Mouse (Mus musculus): ENCODE data around the gene Gipr. TPM values are rescaled to one million over a fixed set of nuclear protein-coding genes. Genes with fewer than 3 reads are reported as not detected.

The Gipr gene
- polyA plus RNA-seq, 1 experiment from 2014 or later, result 3.4 TPM

- WGBS, result 68% methylated on average over 7 of the region's 7 CpGs
- H3K27ac ChIP-seq, result peak overlapping the region; percentile 77; the same call in 1 of the 2 replicates
- H3K9ac ChIP-seq (replicated peaks), result peak overlapping the region; percentile 79
- H3K27me3 ChIP-seq, result peaks cover 39% of the 10 kb centered on the region
- H3K4me1 ChIP-seq (replicated peaks), result peaks cover 55% of the 10 kb centered on the region
- H3K36me3 ChIP-seq, result peaks cover 8% of the 10 kb centered on the region
- no peaks in the 10 kb centered on the region for H3K9me3 ChIP-seq
- no peak for ATAC-seq
- peak overlapping the region; percentile 74 for H3K4me2 ChIP-seq (replicated peaks)
- H3K4me3 ChIP-seq (replicated peaks), result peak overlapping the region; percentile 69
Measured at GRCm38 (mm10) chr7:19177216-19177615, 11.3 kb upstream of the Gipr start.

GRCm38 (mm10) chr7:19176516-19176947 lies 10.6 kb upstream of the Gipr start:
- Histone ChIP-seq H3K27ac (peak overlapping the region; percentile 77), H3K36me3 (peaks cover 2% of the 10 kb centered on the region; the same call in 1 of the 2 replicates), H3K4me1 (replicated peaks) (peaks cover 58% of the 10 kb centered on the region), H3K4me2 (replicated peaks) (peak overlapping the region; percentile 74), H3K9me3 (no peaks in the 10 kb centered on the region), H3K27me3 (peaks cover 39% of the 10 kb centered on the region), H3K9ac (replicated peaks) (peak overlapping the region; percentile 79), H3K4me3 (replicated peaks) (peak overlapping the region; percentile 69)
- ATAC-seq, result peak; percentile 64
- WGBS, result 2% methylated on average over 20 of the region's 21 CpGs

GRCm38 (mm10) chr7:19175708-19176515 lies 10.0 kb upstream of the Gipr start, which contains the start of gene Eml2:
TSS of gene Eml2 (plus strand) at chr7:19176421.
- Histone ChIP-seq H3K36me3 (no peaks in the 10 kb centered on the region), H3K27me3 (peaks cover 38% of the 10 kb centered on the region), H3K4me2 (replicated peaks) (peak within 1 kb of the TSS; percentile 74), H3K9ac (replicated peaks) (peak within 1 kb of the TSS; percentile 79), H3K27ac (peak within 1 kb of the TSS; percentile 77), H3K4me3 (replicated peaks) (peak within 1 kb of the TSS; percentile 69), H3K9me3 (no peaks in the 10 kb centered on the region), H3K4me1 (replicated peaks) (peaks cover 54% of the 10 kb centered on the region)
- peak; percentile 96 for ATAC-seq
- under 1% methylated on average over 30 of the region's 30 CpGs for WGBS

- H3K36me3 ChIP-seq, result no peaks in the 10 kb centered on the region
- 3% methylated on average over 17 of the region's 17 CpGs for WGBS
- peak overlapping the region; percentile 47 for H3K4me2 ChIP-seq (replicated peaks)
- peak overlapping the region; percentile 7; the same call in 1 of the 2 replicates for H3K9ac ChIP-seq (replicated peaks)
- peaks cover 45% of the 10 kb centered on the region for H3K4me1 ChIP-seq (replicated peaks)
- H3K9me3 ChIP-seq, result no peaks in the 10 kb centered on the region
- ATAC-seq, result peak; percentile 9
- peak overlapping the region; percentile 23 for H3K4me3 ChIP-seq (replicated peaks)
- H3K27me3 ChIP-seq, result peaks cover 11% of the 10 kb centered on the region
- H3K27ac ChIP-seq, result peak overlapping the region; percentile 68
Measured at GRCm38 (mm10) chr7:19172874-19173273, 6.9 kb upstream of the Gipr start.

- Histone ChIP-seq H3K9me3 (no peaks in the 10 kb centered on the region), H3K4me3 (replicated peaks) (no peak overlapping the region), H3K9ac (replicated peaks) (0 out of 2 replicates have a peak overlapping the region, but pooled peaks have one; percentile 19), H3K27me3 (peaks cover under 1% of the 10 kb centered on the region), H3K4me2 (replicated peaks) (no peak overlapping the region), H3K4me1 (replicated peaks) (peaks cover 35% of the 10 kb centered on the region), H3K36me3 (no peaks in the 10 kb centered on the region), H3K27ac (peak overlapping the region; percentile 68)
- no peak for ATAC-seq
- 40% methylated on average over 8 of the region's 8 CpGs for WGBS
Measured at GRCm38 (mm10) chr7:19171831-19172230, 5.9 kb upstream of the Gipr start.

DNA sequence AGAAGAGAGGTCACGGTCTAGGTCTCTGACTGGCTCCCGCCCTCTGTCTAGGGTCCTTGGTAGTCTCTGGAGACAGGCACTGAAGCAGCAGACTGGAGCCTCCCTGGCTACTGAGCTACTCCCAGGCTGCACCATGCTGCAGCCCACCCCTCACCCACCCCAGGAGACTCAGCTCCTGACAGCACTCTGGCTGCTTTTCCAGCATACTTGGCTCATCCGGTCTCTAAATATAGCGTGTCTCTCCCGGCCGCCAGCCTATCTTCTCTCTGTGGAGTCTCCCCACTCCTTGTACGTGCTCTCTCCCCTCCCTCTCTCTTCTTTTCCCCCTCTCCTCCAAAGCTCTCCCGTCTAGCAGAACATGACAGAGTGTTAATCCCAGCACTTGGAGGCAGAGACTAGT lies 4.2 kb upstream of the Gipr start:
- no peak overlapping the region for H3K9ac ChIP-seq (replicated peaks)
- no peak overlapping the region for H3K4me2 ChIP-seq (replicated peaks)
- H3K27me3 ChIP-seq, result peaks cover 2% of the 10 kb centered on the region
- peak; percentile 26; the same call in 1 of the 2 replicates for ATAC-seq
- H3K27ac ChIP-seq, result peak overlapping the region; percentile 8
- H3K36me3 ChIP-seq, result no peaks in the 10 kb centered on the region
- H3K4me3 ChIP-seq (replicated peaks), result no peak overlapping the region
- H3K4me1 ChIP-seq (replicated peaks), result peaks cover 40% of the 10 kb centered on the region
- WGBS, result 43% methylated on average over 8 of the region's 8 CpGs
- no peaks in the 10 kb centered on the region for H3K9me3 ChIP-seq

- no peaks in the 10 kb centered on the region for H3K9me3 ChIP-seq
- peaks cover 46% of the 10 kb centered on the region for H3K4me1 ChIP-seq (replicated peaks)
- no peaks in the 10 kb centered on the region for H3K36me3 ChIP-seq
- H3K27ac ChIP-seq, result peak overlapping the region; percentile 9
- no peak for ATAC-seq
- no peak overlapping the region for H3K4me2 ChIP-seq (replicated peaks)
- WGBS, result 50% methylated on average over 10 of the region's 10 CpGs
- H3K4me3 ChIP-seq (replicated peaks), result no peak overlapping the region
- H3K27me3 ChIP-seq, result peaks cover 8% of the 10 kb centered on the region
- H3K9ac ChIP-seq (replicated peaks), result no peak overlapping the region
Measured at GRCm38 (mm10) chr7:19169506-19169905, 3.6 kb upstream of the Gipr start.

- Histone ChIP-seq H3K9me3 (no peaks in the 10 kb centered on the region), H3K27ac (no peak overlapping the region), H3K4me1 (replicated peaks) (peaks cover 40% of the 10 kb centered on the region), H3K27me3 (peaks cover 27% of the 10 kb centered on the region), H3K9ac (replicated peaks) (no peak overlapping the region), H3K4me2 (replicated peaks) (no peak overlapping the region), H3K4me3 (replicated peaks) (no peak overlapping the region), H3K36me3 (no peaks in the 10 kb centered on the region)
- ATAC-seq, result no peak
- WGBS, result 96% methylated on average over 3 of the region's 3 CpGs
Measured at GRCm38 (mm10) chr7:19166990-19167389, 1.1 kb upstream of the Gipr start.

GRCm38 (mm10) chr7:19164978-19165377 lies 949 bp downstream of the Gipr start:
- 2% methylated on average over 13 of the region's 13 CpGs for WGBS
- H3K9ac ChIP-seq (replicated peaks), result no peak overlapping the region
- peaks cover 35% of the 10 kb centered on the region for H3K4me1 ChIP-seq (replicated peaks)
- no peaks in the 10 kb centered on the region for H3K9me3 ChIP-seq
- H3K4me3 ChIP-seq (replicated peaks), result peak overlapping the region; percentile 6; the same call in 1 of the 2 replicates
- peaks cover 37% of the 10 kb centered on the region for H3K27me3 ChIP-seq
- peak overlapping the region; percentile 25 for H3K4me2 ChIP-seq (replicated peaks)
- no peaks in the 10 kb centered on the region for H3K36me3 ChIP-seq
- no peak for ATAC-seq
- H3K27ac ChIP-seq, result no peak overlapping the region

- Histone ChIP-seq H3K36me3 (no peaks in the 10 kb centered on the region), H3K4me1 (replicated peaks) (peaks cover 36% of the 10 kb centered on the region), H3K4me3 (replicated peaks) (no peak overlapping the region), H3K9ac (replicated peaks) (no peak overlapping the region), H3K4me2 (replicated peaks) (peak overlapping the region; percentile 25; the same call in 1 of the 2 replicates), H3K27ac (no peak overlapping the region), H3K9me3 (no peaks in the 10 kb centered on the region), H3K27me3 (peaks cover 45% of the 10 kb centered on the region)
- ATAC-seq, result no peak
- WGBS, result 4% methylated on average over 6 of the region's 6 CpGs
Measured at GRCm38 (mm10) chr7:19164189-19164588, 1.7 kb downstream of the Gipr start.

GRCm38 (mm10) chr7:19163752-19164151 lies 2.2 kb downstream of the Gipr start:
- no peak for ATAC-seq
- Histone ChIP-seq H3K9me3 (no peaks in the 10 kb centered on the region), H3K4me3 (replicated peaks) (no peak overlapping the region), H3K9ac (replicated peaks) (no peak overlapping the region), H3K4me2 (replicated peaks) (no peak overlapping the region), H3K27ac (no peak overlapping the region), H3K4me1 (replicated peaks) (peaks cover 36% of the 10 kb centered on the region), H3K27me3 (peaks cover 48% of the 10 kb centered on the region), H3K36me3 (no peaks in the 10 kb centered on the region)
- WGBS, result 26% methylated on average over 12 of the region's 12 CpGs

DNA sequence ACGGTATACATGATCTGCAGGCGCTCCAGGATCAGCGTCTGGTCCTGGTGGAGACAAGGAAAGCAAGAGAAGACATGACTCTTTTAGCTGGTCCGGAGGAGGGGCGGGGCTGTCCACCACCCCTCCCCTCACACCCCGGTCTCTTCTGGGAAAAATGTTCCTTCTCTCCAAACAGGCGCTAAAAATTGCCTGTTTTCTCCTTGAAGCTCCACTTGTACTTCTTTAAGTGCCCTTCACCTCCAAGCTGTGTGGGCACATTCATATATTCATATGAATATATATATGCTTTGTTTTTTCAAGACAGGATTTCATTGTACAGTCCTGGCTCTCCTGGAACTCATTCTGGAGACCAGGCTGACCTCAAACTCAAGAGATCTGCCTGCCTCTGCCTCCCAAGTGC lies 3.0 kb downstream of the Gipr start:
- H3K4me1 ChIP-seq (replicated peaks), result peaks cover 37% of the 10 kb centered on the region

More for the DNA sequence above, 3.0 kb downstream of the Gipr start:
- no peak overlapping the region for H3K27ac ChIP-seq
- H3K27me3 ChIP-seq, result peaks cover 52% of the 10 kb centered on the region
- no peak overlapping the region for H3K9ac ChIP-seq (replicated peaks)
- ATAC-seq, result no peak
- H3K4me3 ChIP-seq (replicated peaks), result no peak overlapping the region
- H3K4me2 ChIP-seq (replicated peaks), result no peak overlapping the region
- WGBS, result 89% methylated on average over 7 of the region's 7 CpGs
- H3K9me3 ChIP-seq, result no peaks in the 10 kb centered on the region
- H3K36me3 ChIP-seq, result no peaks in the 10 kb centered on the region

Data from midbrain, embryonic 13.5 days (tissue).